Mouse (Mus musculus) testis, postnatal 10 days (tissue): ENCODE results near the gene Disp1.

ENCODE experiments used
- DNase-seq: peaks from one replicate; pipeline ENCODE4 v3.0.0; 2021; ENCODE audit warnings: low spot score

Disp1 gene

DNA sequence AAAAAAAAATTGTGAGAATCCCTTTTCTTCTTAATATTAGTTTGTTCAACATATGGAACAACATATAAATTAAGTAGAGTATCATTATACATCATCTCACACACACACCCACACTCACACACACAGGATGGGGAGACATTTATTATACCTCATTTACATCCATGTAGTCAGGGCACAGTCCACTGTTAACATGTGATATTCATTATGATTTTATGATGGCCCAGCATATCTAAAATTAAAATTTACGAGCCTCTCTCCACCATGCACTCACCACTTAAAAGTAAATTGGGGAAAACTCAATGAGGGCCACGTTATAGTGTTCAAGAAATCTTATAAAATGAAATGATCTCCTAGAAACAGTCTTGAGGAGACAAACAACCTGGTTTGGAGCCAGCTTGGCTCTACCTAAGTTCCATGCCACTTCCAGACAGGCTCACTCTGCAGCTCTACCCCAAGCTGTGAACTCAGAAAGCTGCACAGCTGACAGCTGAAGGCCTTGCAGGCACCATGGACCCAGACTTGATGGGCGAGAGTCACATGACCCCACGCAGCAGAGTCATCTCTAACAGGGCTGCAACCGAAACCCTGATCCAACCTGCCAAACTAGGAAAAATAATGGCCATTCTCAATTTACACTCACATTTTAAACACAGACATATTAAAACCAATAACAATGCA, 57.7 kb downstream of the Disp1 start:
- DNase-seq = no peak

GRCm38 (mm10) chr1:183161057-183161456, 60.3 kb downstream of the Disp1 start:
- no peak for DNase-seq

GRCm38 (mm10) chr1:183160188-183160587, 61.1 kb downstream of the Disp1 start:
- no peak for DNase-seq

- no peak for DNase-seq
Measured at GRCm38 (mm10) chr1:183159183-183159582, 62.1 kb downstream of the Disp1 start.

DNA sequence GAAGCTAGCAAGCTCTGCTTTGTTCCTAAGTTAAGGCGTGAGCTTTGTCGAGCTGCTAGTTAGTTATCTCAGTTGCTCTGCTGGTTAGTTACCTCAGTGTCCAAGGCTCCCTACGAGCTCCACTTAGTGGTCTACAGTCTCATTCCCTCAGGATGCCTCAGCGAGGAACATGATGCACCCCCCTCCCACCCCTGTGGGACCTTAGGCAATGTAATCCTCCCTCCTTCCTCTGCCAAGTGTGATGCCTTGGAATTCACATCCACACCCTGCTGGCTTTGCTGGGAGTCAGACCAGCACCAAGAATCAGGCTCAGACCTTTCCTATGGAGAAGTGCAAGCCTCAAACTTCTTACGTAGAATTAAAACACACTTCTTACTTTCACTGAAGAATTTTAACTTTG, 65.7 kb downstream of the Disp1 start:
- DNase-seq = peak; percentile 63

DNA sequence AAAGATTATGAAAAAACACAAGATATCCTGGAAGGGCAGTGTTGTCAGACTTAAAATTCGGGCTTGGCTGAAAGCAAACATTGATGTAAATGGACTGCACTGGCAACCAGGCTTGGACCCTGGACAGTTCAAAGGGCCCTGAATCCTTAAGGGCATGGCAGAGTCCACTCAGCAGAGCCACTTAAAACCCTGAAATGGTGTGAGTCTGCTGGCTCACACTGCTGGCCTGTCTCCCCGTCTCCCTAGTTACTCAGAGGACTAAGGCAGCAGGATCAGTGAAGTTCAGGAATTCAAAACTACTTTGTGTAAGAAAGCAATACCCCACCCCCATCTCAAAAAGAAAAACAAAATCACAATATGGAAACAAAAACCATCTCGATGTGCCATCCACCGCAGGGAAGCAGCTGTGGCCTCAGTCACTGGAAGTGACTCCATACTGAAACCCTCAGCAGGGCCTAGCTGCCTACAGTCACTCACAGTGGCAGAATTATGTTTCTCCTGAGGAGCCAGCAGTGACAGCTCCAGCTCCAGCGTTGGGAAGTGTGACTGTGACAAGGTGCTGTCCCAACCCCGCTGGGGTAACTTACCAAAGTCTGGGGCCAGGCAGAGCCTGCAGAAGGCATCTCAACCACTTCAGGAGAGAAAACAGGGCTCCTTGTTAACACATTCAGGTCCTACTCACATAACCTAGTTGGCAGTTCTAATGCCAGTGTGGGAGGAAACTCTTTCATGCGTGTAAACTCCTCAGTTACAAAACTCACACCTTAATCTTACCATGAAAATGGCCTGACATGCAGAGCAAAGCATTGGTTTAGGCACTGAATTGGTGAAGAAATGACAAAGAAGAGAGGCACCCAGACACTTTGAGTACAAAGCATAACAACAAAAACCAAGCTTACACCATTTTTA, 66.8 kb downstream of the Disp1 start:
- DNase-seq = no peak

DNA sequence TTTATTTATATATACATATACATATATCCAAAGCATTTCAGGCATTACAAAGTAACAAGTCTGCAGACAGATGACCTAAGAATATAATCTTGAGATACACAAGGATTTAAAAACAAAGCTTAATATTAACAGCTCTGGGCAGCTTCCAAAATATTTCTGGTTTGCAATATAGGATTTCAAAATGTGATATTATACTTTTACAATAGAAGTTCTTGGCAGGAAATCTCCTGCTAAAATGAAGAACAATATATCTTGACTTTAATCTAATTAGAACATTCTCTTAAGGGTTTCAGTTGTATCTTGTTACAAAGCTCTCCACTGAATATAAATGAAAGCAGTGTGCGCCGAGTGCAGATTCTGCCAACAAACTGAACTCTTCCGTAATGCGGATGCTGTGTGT, 68.0 kb downstream of the Disp1 start:
- no peak for DNase-seq

DNA sequence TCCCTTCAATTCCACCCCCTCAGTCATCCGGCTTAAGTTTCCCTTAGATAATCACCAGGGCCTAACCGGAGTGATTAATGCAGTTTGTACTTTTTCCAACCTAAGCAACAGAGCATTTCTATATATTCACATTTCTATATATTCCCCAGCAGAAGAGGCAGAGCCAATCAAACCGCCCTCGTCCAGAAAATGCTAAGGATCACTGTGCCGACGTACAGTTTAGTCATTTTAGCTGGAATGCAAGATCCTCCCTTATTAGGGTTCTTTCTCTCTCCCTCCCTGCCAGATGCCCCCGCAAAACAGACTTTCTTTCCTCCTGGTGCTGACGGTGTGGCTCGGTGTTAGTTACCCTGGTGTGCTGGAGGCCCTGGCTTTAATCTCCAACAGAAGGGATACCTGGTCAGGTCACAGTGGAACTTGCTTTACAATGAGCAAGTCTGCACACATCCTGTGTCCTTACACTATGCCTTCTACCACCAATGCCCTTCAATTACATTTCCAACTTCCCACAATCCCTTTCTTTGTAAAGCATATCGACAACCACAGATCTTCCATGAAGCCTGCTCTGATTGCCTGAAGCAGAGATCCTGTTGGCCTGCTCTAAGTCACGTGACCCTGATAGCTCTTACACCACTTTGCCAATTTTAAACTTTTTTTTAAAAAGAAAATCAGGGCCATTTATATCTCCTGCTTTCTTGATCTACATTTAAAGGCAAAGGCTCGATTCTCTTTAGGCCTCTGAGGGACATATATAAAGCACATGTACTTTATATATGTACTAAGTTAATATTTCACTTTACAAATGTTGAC, 69.6 kb downstream of the Disp1 start:
- no peak for DNase-seq

GRCm38 (mm10) chr1:183150379-183150840, 70.9 kb downstream of the Disp1 start:
- no peak for DNase-seq

DNA sequence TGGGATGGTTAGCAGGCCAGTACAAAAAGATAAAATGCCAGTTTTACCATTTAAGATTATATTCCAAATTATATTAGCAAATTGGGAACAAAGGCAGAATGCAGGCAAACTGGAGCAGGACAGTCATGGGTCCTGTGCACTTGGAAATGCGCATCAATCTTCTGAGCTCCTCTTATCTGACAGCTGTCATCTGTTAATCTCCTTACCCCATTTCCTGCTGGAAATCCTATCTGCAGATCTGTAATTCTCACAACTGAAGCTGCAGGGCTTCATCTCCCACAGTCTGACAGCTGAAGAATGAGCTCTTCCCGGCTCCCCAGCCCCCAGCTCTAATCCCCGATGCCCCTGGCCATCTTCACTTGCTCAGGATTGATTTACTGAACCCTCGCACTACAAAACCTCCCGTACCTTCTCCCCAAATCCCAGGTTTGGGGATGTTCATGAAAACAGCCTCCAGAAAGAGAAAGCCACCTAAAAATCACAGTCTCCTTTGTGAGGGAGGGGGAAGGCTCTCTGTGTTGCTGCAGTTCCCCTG, 71.7 kb downstream of the Disp1 start:
- DNase-seq = no peak

- no peak for DNase-seq
Measured at GRCm38 (mm10) chr1:183147438-183147841, 73.9 kb downstream of the Disp1 start.

DNA sequence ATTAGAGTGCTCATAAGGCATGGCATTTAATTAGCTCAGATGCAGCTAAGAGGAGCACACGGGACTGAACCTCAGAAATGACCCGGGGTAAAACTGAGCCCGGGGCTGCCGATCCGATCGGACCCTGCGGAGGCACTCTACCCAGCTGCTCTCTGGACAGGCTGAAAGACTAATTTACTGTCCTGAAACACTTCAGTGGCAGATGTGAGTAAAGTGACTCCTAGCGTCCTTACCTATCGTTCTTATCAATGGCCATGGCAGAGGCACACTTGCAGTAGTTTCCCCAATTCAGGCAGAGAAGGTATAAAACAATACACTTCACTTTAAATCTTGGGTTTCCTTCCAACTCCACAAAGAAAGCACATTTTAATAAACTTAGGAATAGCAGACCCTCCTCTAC, 74.5 kb downstream of the Disp1 start:
- DNase-seq = no peak

GRCm38 (mm10) chr1:183146102-183146735, 75.1 kb downstream of the Disp1 start:
- DNase-seq = no peak

DNA sequence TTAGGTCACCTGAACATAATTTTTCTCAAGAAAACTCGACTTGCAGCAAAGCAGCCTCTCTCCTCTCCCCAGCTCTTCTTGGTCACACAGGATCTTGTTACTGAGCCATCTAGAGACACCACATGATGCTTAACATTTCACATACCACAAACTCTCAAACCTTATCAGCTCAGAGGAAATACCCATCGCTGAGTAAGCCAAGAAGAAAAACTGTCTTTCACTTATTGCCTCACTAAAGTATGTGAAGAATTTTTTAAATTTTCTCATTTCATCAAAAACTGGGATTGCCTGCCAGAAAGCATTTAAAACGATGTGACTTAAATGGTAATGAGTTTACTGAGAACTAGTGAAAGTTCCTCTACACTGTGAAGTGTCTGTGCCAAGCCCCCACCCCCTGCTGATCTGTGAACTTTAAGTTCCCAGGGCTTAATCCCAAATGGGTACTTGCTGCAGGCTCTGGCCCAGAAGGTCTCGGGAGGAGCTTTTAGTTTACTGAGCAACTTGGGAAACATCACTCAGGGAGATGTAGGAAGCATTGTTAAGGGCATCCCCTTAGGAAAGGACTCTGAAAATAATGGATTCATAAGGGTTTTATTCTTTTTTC, 76.6 kb downstream of the Disp1 start:
- DNase-seq = no peak

DNA sequence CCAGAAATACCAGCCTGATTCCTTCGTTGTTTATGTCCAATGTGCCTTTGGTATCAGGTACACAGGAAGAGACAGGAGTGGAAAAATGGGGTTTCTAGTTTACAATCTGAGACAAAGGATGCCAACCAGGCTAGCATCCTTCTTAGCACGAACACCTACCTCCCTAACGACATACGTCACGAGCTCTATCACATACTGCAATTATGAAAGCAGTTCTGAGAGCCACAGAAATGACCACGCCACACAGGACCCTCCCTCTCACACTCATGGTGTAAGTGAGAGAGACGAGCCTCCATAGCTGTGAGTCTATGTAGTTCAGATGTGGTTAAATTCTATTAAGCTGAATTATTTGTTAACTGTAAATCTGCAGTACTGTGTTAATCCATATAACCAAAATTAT, 78.1 kb downstream of the Disp1 start:
- DNase-seq = no peak

- no peak for DNase-seq
Measured at GRCm38 (mm10) chr1:183142566-183142965, 78.8 kb downstream of the Disp1 start.

- DNase-seq = no peak
Measured at GRCm38 (mm10) chr1:183141329-183141728, 80.0 kb downstream of the Disp1 start.

DNA sequence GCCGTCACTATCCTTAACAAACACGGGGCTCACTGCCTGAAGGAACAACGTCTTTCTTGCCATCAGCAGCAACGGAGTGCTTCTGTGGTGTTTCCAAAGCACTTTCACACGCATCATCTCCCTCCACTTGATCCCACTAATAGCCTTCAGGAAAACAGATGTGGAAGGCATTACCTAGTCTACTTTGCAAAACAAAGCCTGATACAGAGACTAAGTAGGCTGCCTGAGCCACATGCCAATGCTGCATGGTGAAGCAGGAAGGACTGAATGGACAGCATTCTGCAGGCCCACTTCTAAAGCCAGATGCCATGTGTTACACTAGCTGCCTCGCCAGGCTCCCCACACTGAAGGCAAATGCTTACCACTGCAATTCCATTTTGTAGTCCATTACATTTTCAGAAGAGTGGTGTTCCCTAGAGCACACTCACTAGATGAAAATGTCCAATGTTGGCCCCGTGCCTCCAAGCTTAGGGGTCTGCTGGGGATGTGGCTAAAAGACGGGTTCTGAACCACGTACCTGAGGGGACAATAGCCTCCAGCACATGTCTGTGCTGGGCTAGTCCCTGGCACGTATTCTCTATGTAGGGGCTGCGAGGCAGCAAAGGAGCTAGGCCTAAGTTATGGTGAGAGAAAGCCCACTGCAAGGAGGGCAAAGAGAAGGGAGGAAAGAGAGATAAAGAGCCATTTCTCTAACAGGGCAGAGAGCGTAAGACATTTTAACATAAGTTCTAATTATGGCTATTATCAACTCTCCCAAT, 80.6 kb downstream of the Disp1 start:
- DNase-seq = no peak

DNA sequence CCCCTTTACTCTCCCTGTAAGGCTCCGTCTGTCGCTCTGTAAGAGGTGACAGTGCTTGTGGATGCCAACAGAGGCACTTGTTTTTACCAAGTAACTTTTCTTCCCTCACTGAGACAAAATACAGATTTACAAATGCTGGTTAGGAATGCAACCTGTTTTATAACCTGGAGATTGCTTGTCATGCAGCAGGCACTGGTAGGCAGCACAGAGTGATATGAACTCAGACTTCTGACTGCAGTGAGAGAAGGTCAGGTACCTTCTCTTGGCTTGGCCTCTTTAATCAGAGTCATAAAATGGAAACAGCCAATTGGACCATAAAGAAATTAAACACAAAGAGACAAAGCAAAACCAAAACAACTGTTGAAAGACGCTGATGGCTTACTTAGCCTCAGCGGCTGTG, 83.2 kb downstream of the Disp1 start:
- DNase-seq = no peak

DNA sequence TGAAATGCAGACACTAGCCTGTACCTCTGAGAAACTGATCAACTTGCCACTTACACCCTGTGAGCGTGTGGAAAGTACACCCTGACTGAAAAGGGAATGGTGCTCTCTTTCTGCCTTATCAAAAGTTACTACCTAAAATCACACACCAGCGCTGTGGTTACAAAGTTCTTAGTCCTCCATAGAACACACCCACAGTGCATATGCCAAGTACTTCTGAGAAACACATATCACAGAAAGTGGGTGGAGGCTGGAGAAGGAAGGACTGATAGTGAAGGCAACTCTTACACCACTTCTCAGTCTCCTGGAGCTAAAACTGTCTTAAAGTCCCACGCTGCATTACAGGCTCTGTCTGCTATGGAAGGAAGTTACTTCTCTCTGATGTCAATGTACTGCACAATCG, 86.9 kb downstream of the Disp1 start:
- no peak for DNase-seq

DNA sequence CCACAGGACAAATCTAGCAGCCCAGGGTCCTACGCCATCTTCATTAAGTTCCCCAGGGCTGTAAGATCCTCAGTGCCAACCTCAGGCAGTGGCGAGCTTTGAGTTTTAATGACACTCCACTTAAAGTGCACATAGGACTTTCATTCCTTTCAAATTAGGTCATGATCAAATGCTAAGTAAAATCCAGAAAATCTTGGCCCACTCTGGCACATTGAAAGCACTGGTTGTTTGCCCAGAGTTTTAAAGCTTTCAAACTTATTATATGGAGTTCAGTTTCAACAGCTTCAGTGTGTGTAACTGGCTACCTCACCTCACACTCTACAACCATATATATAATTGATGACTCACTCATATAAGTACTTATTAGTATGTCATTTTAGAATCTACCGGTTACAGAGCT, 87.9 kb downstream of the Disp1 start:
- DNase-seq = no peak
